Mouse (Mus musculus): ENCODE measurements around the gene Gm7579. TPM values are rescaled to one million over a fixed set of nuclear protein-coding genes. Genes with fewer than 3 reads are reported as not detected.

The Gm7579 gene
- total RNA-seq, 2 experiments from 2014 or later = not detected

Other genes starting within 250 kb of the Gm7579 start
- gene Mob2, start 150.8 kb upstream of the Gm7579 start, total RNA-seq (2021) = 10 to 100 TPM; 28.4 to 29.9 TPM
- gene Dusp8, start 116.0 kb upstream of the Gm7579 start, total RNA-seq (2021) = 100 to 1,000 TPM; 123 to 125 TPM
- not detected for gene Gm45618, start 91.1 kb upstream of the Gm7579 start, total RNA-seq (2021)
- gene Gm39115, start 75.8 kb upstream of the Gm7579 start, total RNA-seq (2021) = not detected
- gene Gm45337, start 67.3 kb upstream of the Gm7579 start, total RNA-seq (2021) = not detected
- not detected for gene Gm29735, start 54.7 kb upstream of the Gm7579 start, total RNA-seq (2021)
- gene Gm4553, start 46.1 kb upstream of the Gm7579 start, total RNA-seq (2021) = not detected
- not detected for gene Krtap5-2, start 35.9 kb upstream of the Gm7579 start, total RNA-seq (2021)
- not detected for gene Gm10153, start 21.5 kb upstream of the Gm7579 start, total RNA-seq (2021)
- not detected for gene Krtap5-3, start 10.5 kb upstream of the Gm7579 start, total RNA-seq (2021)
- not detected for gene Krtap5-5, start 18.1 kb downstream of the Gm7579 start, total RNA-seq (2021)
- not detected for gene Gm40460, start 29.2 kb downstream of the Gm7579 start, total RNA-seq (2021)
- not detected for gene Gm2431, start 46.5 kb downstream of the Gm7579 start, total RNA-seq (2021)
- not detected for gene Gm4559, start 62.5 kb downstream of the Gm7579 start, total RNA-seq (2021)
- gene Krtap5-1, start 85.3 kb downstream of the Gm7579 start, total RNA-seq (2021) = not detected
- not detected for gene Krtap5-4, start 91.7 kb downstream of the Gm7579 start, total RNA-seq (2021)
- 10 to 100 TPM; 34.2 to 35.7 TPM for gene Ifitm10, start 161.9 kb downstream of the Gm7579 start, total RNA-seq (2021)
- not detected for gene Gm49369, start 170.8 kb downstream of the Gm7579 start, total RNA-seq (2021)
- 100 to 1,000 TPM; 289 to 292 TPM for gene Ctsd, start 176.2 kb downstream of the Gm7579 start, total RNA-seq (2021)
- gene Syt8, start 223.0 kb downstream of the Gm7579 start, total RNA-seq (2021) = not detected
- not detected for gene Tnni2, start 229.9 kb downstream of the Gm7579 start, total RNA-seq (2021)
- 1 to 10 TPM; 1.2 to 3.4 TPM for gene Lsp1, start 248.9 kb downstream of the Gm7579 start, total RNA-seq (2021)

All from layer of hippocampus, postnatal 36 days (tissue).